Mouse (Mus musculus) gastrocnemius, adult 8-10 months (tissue): Measurements from ENCODE around the gene Rnf222. TPM values are rescaled to one million over a fixed set of nuclear protein-coding genes. Genes with fewer than 3 reads are reported as not detected.
A peak's percentile ranks its signal among the peaks of the same experiment; 100 is the strongest.

Experiments used
- DNase-seq, 2 experiments: peaks; one replicate each; pipeline ENCODE4 v3.0.0; 2022; ENCODE audit warnings: low spot score in 2 of 2
- total RNA-seq, 4 experiments: library from RNA; stranded (reverse); gene quantifications; 2 replicates each; pipeline ENCODE4 v1.2.4; 2022

The Rnf222 gene
- under 1 TPM in 1 of 4 experiments, not detected in 3; 0.10 TPM for total RNA-seq

GRCm38 (mm10) chr11:68888253-68888652 is at the start of gene Rnf222:
Gene Rnf222 (plus strand): TSS chr11:68888553.
- no peak for DNase-seq

GRCm38 (mm10) chr11:68839606-68840005 is 48.7 kb upstream of the Rnf222 start:
- no peak for DNase-seq

DNA sequence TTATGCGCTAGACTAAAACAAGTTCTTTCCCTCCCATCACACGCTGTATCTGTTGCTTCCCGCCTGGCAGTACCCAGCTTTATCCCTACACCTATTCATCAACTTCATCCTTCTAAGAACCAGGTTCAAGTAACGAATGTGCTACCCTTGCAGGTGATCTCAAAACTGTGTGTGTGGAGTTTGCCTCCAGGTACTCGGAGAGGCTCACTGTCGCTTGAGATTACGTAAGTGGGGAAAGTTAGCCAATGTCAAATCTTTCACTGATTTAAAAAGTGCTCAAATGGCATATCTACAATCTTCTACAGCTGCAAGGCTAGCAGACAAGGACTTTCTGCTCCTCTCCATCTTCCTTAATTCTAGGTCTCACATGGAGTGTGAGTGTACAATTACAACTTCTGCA is 37.5 kb upstream of the Rnf222 start:
- no peak for DNase-seq

GRCm38 (mm10) chr11:68851644-68852485 is 36.5 kb upstream of the Rnf222 start:
- no peak for DNase-seq

- DNase-seq = peak; percentile 67 to 77
Measured at GRCm38 (mm10) chr11:68852486-68852901, 35.9 kb upstream of the Rnf222 start.

GRCm38 (mm10) chr11:68852932-68853409 is 35.4 kb upstream of the Rnf222 start:
- DNase-seq = peak; percentile 99

DNA sequence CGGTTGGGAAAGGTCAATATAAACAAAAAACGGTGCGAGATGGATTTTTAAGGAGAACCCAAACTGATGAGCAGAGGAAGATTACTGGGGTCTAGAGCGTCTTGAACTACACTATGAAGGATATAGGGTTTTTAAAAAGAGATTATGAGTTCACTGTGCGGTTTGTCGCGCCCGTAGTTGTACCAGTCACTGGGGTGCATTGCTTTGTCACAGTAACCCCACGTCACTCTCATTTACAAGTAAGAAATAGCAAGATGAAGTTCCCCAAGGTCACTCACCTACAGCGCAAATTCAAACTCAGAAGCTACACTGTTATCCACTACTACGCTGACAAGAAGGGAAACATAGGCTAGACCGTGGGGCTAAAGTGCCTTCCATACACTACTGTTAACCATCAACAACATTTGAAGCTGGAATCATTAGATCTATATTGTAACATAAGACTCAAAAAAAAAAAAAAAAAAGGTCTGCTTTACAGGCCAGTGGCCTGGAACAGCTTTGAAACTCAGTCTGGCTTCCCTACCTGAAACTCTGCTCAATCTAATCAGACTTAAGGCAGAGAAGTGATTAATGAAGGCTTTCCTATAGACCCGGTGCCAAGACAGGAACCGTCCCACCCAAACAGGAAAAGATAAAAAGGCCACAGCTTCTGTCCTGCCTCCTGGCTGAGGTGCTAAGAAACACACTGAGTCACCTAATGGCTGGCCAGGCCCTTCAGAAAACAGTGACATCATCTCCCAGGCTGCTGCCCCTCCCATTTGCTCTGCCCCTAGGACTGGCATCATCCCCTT is 34.5 kb upstream of the Rnf222 start:
- peak in 1 of 2 experiments; percentile 17 for DNase-seq

DNA sequence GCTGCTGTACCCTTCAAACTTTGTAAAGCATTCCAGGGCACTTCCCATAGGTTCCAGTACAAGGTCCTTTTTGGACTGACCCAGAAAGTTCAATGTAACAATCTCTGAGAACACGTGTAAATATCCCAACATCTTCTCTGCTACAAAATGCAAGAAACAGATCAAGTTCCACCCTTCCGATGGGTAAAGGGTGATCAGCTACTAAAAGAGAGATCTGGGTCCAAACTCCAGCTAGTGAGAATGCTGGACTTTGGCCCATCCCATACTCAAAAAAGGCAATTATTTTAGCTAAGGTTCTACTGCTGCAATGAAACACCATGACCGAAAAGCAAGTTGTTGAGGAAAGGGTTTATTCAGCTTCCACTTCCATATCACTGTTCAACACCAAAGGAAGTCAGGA is 33.7 kb upstream of the Rnf222 start:
- DNase-seq = no peak

GRCm38 (mm10) chr11:68857329-68857728 is 31.0 kb upstream of the Rnf222 start:
- no peak for DNase-seq

GRCm38 (mm10) chr11:68859943-68860593 is 28.3 kb upstream of the Rnf222 start:
- no peak for DNase-seq

DNA sequence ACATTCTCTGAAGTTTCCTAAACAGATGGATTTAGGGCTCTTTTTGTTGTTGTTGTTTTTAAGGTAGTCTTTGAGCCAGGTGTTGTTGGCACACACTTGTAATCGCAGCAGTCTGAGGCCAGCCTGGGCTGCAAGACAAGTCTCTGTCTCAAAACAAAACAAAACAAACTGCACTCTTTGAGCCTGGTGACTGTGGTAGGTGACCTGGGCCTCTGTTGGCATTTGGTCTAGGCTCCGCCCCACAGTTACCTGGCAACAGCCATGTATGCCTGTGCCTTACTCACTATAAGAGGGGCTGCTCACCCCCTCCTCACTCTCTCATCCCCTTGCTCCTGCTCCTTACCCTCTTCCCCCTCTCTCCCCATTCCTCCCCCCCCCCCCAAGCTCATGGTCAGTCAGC is 26.1 kb upstream of the Rnf222 start:
- no peak for DNase-seq

- no peak for DNase-seq
Measured at GRCm38 (mm10) chr11:68863631-68864091, 24.7 kb upstream of the Rnf222 start.

DNA sequence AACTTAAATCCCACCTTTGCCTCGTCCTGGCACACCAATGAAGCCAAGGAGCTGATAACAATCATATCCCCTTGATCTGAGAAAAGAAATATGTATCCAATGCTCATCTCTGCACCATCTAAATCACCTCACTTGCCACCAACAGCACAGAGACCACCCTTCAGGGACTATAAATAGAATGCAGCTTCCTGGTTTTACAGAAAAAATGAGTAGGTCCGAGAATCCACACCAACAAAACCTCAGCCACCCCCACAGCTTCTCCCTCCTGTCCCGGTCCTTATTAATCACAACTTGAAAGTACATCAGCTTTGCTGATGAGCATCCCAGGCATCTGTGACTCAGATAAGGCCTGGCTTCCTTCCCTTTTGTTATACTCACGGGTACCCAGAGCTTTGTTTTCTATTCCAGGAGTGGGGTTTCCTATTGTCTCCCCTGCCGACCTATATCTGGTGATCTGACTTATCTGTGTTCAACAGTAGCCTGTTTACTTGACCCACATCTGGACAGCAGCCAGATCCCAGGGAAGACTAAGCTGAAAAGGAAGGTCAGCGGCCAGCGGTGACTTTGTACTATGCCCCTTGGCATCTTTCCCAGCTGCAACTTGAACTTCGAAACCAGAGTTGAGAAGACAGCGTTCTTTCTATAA is 23.7 kb upstream of the Rnf222 start:
- peak; percentile 70 to 83 for DNase-seq

DNA sequence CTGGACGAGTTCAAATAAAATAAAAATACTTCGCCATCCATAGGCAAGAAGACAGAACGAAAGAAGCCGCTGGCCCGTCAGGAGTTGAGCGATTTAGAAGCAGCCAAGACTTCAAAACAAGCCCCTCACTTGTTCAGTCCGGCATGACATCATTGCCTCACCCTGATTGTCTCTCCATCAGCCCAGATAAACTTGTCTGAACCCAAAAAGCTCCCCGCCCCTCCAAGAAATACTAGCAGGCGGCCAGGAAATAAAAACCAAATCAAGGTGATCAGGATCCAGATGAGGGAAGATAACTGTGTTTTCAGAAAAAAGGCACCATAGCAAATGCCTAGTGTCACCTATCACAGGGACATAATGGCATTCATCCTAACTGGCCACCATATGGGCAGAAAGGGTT is 17.1 kb upstream of the Rnf222 start:
- no peak for DNase-seq

GRCm38 (mm10) chr11:68871748-68872147 is 16.6 kb upstream of the Rnf222 start, which contains the start of gene Ndel1:
Gene Ndel1 (minus strand): TSS chr11:68871858.
- peak; percentile 30 to 44 for DNase-seq

DNA sequence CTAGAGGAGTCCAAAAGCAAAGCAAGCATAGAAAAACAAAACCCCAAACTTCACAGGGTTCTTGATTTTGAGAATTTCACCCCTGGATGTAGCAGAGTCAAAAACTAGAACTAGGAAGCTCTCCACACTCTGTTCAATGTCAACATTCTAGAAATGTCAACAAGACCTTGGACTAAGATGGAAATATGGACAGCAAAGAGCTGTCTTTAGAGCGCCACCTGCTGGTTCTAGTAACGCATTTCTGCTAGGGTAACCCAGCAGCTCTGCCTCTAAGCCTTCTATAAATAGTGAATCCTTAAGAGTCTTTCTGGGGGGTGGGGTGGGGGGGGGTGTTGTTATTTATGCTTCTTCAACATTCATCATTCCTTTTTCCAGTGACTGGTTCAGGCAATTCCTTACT is 13.5 kb upstream of the Rnf222 start:
- no peak for DNase-seq

DNA sequence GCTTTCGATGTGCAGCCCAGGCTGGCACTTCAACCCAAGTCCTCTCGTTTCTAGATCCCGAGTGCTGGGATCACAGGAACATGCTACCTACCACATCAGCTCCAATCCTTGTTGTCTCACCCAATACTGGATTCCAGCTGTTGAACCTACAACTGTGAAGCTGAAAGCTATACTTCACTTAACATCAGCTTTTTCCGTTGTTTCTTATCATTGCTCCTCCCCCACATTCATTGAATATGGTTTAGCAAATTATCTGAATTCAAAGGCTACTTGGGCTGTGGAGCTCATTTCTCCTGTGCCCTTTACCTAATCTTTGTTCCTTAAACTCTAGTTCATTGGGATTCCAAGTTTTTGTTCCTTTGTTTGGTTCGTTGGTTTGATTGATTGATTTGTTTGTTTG is 9.5 kb upstream of the Rnf222 start:
- no peak for DNase-seq

DNA sequence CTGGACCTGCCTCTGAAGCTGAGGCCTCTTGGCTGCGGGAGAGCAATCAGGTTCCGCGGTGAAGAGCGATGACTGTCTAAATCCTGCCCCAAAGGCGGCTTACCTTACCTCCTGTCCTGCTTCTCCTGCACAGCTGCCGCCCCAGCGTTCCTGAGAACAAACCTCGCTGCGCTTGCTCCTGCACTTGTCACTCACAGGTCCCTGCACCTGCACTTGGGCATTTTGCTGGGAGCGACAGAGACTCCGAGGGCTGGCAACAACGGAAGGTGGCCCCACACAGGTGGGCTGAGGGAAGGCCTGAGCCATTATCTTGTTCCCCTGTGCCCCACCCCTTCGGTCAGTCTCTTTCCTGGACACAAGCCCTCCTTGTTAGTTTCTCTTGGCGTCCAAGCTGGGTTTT is 6.2 kb upstream of the Rnf222 start:
- no peak for DNase-seq

DNA sequence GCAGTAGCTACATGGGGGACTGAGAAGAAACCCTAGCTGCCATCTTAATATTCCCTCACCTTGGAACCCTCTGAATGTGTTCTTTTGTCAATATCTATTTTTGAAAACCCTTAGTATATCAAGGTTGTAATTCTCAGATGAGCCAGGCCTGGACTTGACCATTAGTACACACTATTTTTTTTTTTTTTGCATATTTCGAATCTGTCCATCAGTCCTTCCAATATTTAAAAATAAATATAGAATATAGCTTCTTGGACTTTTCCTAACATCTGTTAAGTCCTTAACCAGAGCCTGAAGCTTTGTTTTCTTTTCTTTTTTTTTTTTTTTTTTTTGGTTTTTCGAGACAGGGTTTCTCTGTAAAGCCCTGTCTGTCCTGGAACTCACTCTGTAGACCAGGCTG is 4.5 kb upstream of the Rnf222 start:
- DNase-seq = no peak

DNA sequence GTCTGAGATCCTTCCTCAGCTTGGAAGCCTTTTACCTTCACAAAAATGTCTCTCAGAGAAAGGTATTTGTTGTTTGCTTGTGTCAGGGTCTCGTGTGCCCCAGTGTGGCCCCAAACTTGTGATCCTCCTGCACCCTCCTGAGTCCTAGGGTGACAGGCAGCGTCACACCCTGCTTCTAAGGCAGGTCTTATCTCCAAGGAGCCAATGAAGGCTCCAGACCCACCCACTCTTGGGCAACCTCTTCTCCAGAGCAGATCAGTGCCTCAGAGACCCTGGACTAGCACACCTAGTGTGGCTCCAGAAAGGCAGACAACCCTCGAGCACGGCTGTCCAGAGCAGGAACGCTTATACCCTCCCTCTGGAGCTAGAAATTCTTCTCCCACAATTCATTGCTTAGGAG is 4.0 kb upstream of the Rnf222 start:
- DNase-seq = no peak

- no peak for DNase-seq
Measured at GRCm38 (mm10) chr11:68886091-68886490, 2.3 kb upstream of the Rnf222 start.
